Mouse (Mus musculus): ENCODE measurements around the gene Pip5kl1. TPM values are rescaled to one million over a fixed set of nuclear protein-coding genes. Genes with fewer than 3 reads are reported as not detected.
A peak's percentile ranks its signal among the peaks of the same experiment; 100 is the strongest.

Gene Pip5kl1
- polyA plus RNA-seq, 1 experiment from 2014 or later, result not detected

- no peak within 1 kb of the TSS for H3K4me2 ChIP-seq (ENCODE audit: low read depth, low read length)
- H3K36me3 ChIP-seq (ENCODE audit: control insufficient read depth, insufficient read depth), result no peaks in the 10 kb centered on the region
- H3K27ac ChIP-seq (ENCODE audit: low read length), result no peak within 1 kb of the TSS
- H3K4me1 ChIP-seq (ENCODE audit: control insufficient read depth, low read depth, low read length), result peaks cover 16% of the 10 kb centered on the region
- H3K9ac ChIP-seq (ENCODE audit: low read depth, low read length), result no peak within 1 kb of the TSS
- no peak for ATAC-seq (ENCODE audit: low read depth)
- 74% methylated on average over 3 of the region's 3 CpGs for WGBS (ENCODE audit: insufficient replicate concordance)
- no peaks in the 10 kb centered on the region for H3K27me3 ChIP-seq (ENCODE audit: control insufficient read depth, insufficient read depth, low read depth, low read length)
- no peaks in the 10 kb centered on the region for H3K9me3 ChIP-seq (replicated peaks; ENCODE audit: control insufficient read depth, low read length)
- H3K4me3 ChIP-seq (ENCODE audit: low read depth, low read length), result no peak within 1 kb of the TSS
Measured at GRCm38 (mm10) chr2:32599409-32599808, 24.8 kb downstream of the Pip5kl1 start, which contains the start of gene St6galnac6. TSS of gene St6galnac6 (plus strand) at chr2:32599709.

GRCm38 (mm10) chr2:32601417-32602065 lies 26.9 kb downstream of the Pip5kl1 start:
- Histone ChIP-seq H3K4me1 (ENCODE audit: control insufficient read depth, low read depth, low read length) (peaks cover 19% of the 10 kb centered on the region), H3K4me3 (ENCODE audit: low read depth, low read length) (no peak overlapping the region), H3K4me2 (ENCODE audit: low read depth, low read length) (no peak overlapping the region), H3K36me3 (ENCODE audit: control insufficient read depth, insufficient read depth) (no peaks in the 10 kb centered on the region), H3K9ac (ENCODE audit: low read depth, low read length) (peak overlapping the region; percentile 21; the same call in 1 of the 2 replicates), H3K27ac (ENCODE audit: low read length) (no peak overlapping the region), H3K27me3 (ENCODE audit: control insufficient read depth, insufficient read depth, low read depth, low read length) (no peaks in the 10 kb centered on the region), H3K9me3 (replicated peaks; ENCODE audit: control insufficient read depth, low read length) (no peaks in the 10 kb centered on the region)
- 31% methylated on average over 8 of the region's 8 CpGs for WGBS (ENCODE audit: insufficient replicate concordance)
- peak; percentile 78 for ATAC-seq (ENCODE audit: low read depth)

- WGBS (ENCODE audit: insufficient replicate concordance), result under 1% methylated on average over 11 of the region's 11 CpGs
- peaks cover 27% of the 10 kb centered on the region for H3K4me1 ChIP-seq (ENCODE audit: control insufficient read depth, low read depth, low read length)
Measured at GRCm38 (mm10) chr2:32602600-32603054, 28.0 kb downstream of the Pip5kl1 start.

GRCm38 (mm10) chr2:32604631-32605030 lies 30.0 kb downstream of the Pip5kl1 start:
- H3K9ac ChIP-seq (ENCODE audit: low read depth, low read length), result no peak overlapping the region
- H3K4me3 ChIP-seq (ENCODE audit: low read depth, low read length), result no peak overlapping the region
- 33% methylated on average over 10 of the region's 10 CpGs for WGBS (ENCODE audit: insufficient replicate concordance)
- no peak overlapping the region for H3K27ac ChIP-seq (ENCODE audit: low read length)
- H3K27me3 ChIP-seq (ENCODE audit: control insufficient read depth, insufficient read depth, low read depth, low read length), result no peaks in the 10 kb centered on the region
- peak overlapping the region; percentile 38 for H3K4me2 ChIP-seq (ENCODE audit: low read depth, low read length)
- H3K36me3 ChIP-seq (ENCODE audit: control insufficient read depth, insufficient read depth), result no peaks in the 10 kb centered on the region
- H3K9me3 ChIP-seq (replicated peaks; ENCODE audit: control insufficient read depth, low read length), result no peaks in the 10 kb centered on the region
- peaks cover 46% of the 10 kb centered on the region for H3K4me1 ChIP-seq (ENCODE audit: control insufficient read depth, low read depth, low read length)
- ATAC-seq (ENCODE audit: low read depth), result no peak

More at GRCm38 (mm10) chr2:32602600-32603054, 28.0 kb downstream of the Pip5kl1 start:
- 0 out of 2 replicates have a peak overlapping the region, but pooled peaks have one; percentile 42 for H3K9ac ChIP-seq (ENCODE audit: low read depth, low read length)
- no peaks in the 10 kb centered on the region for H3K9me3 ChIP-seq (replicated peaks; ENCODE audit: control insufficient read depth, low read length)
- no peaks in the 10 kb centered on the region for H3K36me3 ChIP-seq (ENCODE audit: control insufficient read depth, insufficient read depth)
- H3K27ac ChIP-seq (ENCODE audit: low read length), result no peak overlapping the region
- H3K4me2 ChIP-seq (ENCODE audit: low read depth, low read length), result peak overlapping the region; percentile 61
- 0 out of 2 replicates have a peak, but pooled peaks have one; percentile 25 for ATAC-seq (ENCODE audit: low read depth)
- H3K27me3 ChIP-seq (ENCODE audit: control insufficient read depth, insufficient read depth, low read depth, low read length), result no peaks in the 10 kb centered on the region
- peak overlapping the region; percentile 45 for H3K4me3 ChIP-seq (ENCODE audit: low read depth, low read length)

GRCm38 (mm10) chr2:32606161-32607142 lies 31.9 kb downstream of the Pip5kl1 start:
- Histone ChIP-seq H3K4me1 (ENCODE audit: control insufficient read depth, low read depth, low read length) (peaks cover 60% of the 10 kb centered on the region), H3K36me3 (ENCODE audit: control insufficient read depth, insufficient read depth) (no peaks in the 10 kb centered on the region), H3K4me2 (ENCODE audit: low read depth, low read length) (peak overlapping the region; percentile 97), H3K27me3 (ENCODE audit: control insufficient read depth, insufficient read depth, low read depth, low read length) (no peaks in the 10 kb centered on the region), H3K9ac (ENCODE audit: low read depth, low read length) (peak overlapping the region; percentile 76), H3K4me3 (ENCODE audit: low read depth, low read length) (peak overlapping the region; percentile 78), H3K9me3 (replicated peaks; ENCODE audit: control insufficient read depth, low read length) (no peaks in the 10 kb centered on the region), H3K27ac (ENCODE audit: low read length) (peak overlapping the region; percentile 73)
- ATAC-seq (ENCODE audit: low read depth), result peak; percentile 74
- 10% methylated on average over 54 of the region's 55 CpGs for WGBS (ENCODE audit: insufficient replicate concordance)

GRCm38 (mm10) chr2:32607262-32607947 lies 32.8 kb downstream of the Pip5kl1 start:
- Histone ChIP-seq H3K27ac (ENCODE audit: low read length) (peak overlapping the region; percentile 73), H3K9ac (ENCODE audit: low read depth, low read length) (peak overlapping the region; percentile 76), H3K4me3 (ENCODE audit: low read depth, low read length) (peak overlapping the region; percentile 78), H3K36me3 (ENCODE audit: control insufficient read depth, insufficient read depth) (no peaks in the 10 kb centered on the region), H3K4me1 (ENCODE audit: control insufficient read depth, low read depth, low read length) (peaks cover 53% of the 10 kb centered on the region), H3K9me3 (replicated peaks; ENCODE audit: control insufficient read depth, low read length) (no peaks in the 10 kb centered on the region), H3K4me2 (ENCODE audit: low read depth, low read length) (peak overlapping the region; percentile 97), H3K27me3 (ENCODE audit: control insufficient read depth, insufficient read depth, low read depth, low read length) (no peaks in the 10 kb centered on the region)
- WGBS (ENCODE audit: insufficient replicate concordance), result 0% methylated on average over 34 of the region's 34 CpGs
- peak; percentile 9; the same call in 1 of the 2 replicates for ATAC-seq (ENCODE audit: low read depth)

GRCm38 (mm10) chr2:32608141-32608777 lies 33.7 kb downstream of the Pip5kl1 start:
- H3K27ac ChIP-seq (ENCODE audit: low read length), result peak overlapping the region; percentile 85
- peaks cover 50% of the 10 kb centered on the region for H3K4me1 ChIP-seq (ENCODE audit: control insufficient read depth, low read depth, low read length)
- H3K4me3 ChIP-seq (ENCODE audit: low read depth, low read length), result peak overlapping the region; percentile 78
- WGBS (ENCODE audit: insufficient replicate concordance), result under 1% methylated on average over 25 of the region's 25 CpGs
- H3K36me3 ChIP-seq (ENCODE audit: control insufficient read depth, insufficient read depth), result no peaks in the 10 kb centered on the region
- ATAC-seq (ENCODE audit: low read depth), result peak; percentile 78
- H3K9me3 ChIP-seq (replicated peaks; ENCODE audit: control insufficient read depth, low read length), result no peaks in the 10 kb centered on the region
- H3K27me3 ChIP-seq (ENCODE audit: control insufficient read depth, insufficient read depth, low read depth, low read length), result no peaks in the 10 kb centered on the region
- H3K4me2 ChIP-seq (ENCODE audit: low read depth, low read length), result peak overlapping the region; percentile 97
- peak overlapping the region; percentile 76 for H3K9ac ChIP-seq (ENCODE audit: low read depth, low read length)

- peak; percentile 64 for ATAC-seq (ENCODE audit: low read depth)
- 42% methylated on average over 18 of the region's 18 CpGs for WGBS (ENCODE audit: insufficient replicate concordance)
Measured at GRCm38 (mm10) chr2:32608778-32609435, 34.3 kb downstream of the Pip5kl1 start.

More at GRCm38 (mm10) chr2:32608778-32609435, 34.3 kb downstream of the Pip5kl1 start:
- H3K4me1 ChIP-seq (ENCODE audit: control insufficient read depth, low read depth, low read length), result peaks cover 50% of the 10 kb centered on the region
- H3K36me3 ChIP-seq (ENCODE audit: control insufficient read depth, insufficient read depth), result no peaks in the 10 kb centered on the region
- peak overlapping the region; percentile 85 for H3K27ac ChIP-seq (ENCODE audit: low read length)
- H3K4me3 ChIP-seq (ENCODE audit: low read depth, low read length), result peak overlapping the region; percentile 78
- peak overlapping the region; percentile 76 for H3K9ac ChIP-seq (ENCODE audit: low read depth, low read length)
- no peaks in the 10 kb centered on the region for H3K9me3 ChIP-seq (replicated peaks; ENCODE audit: control insufficient read depth, low read length)
- peak overlapping the region; percentile 97 for H3K4me2 ChIP-seq (ENCODE audit: low read depth, low read length)
- H3K27me3 ChIP-seq (ENCODE audit: control insufficient read depth, insufficient read depth, low read depth, low read length), result no peaks in the 10 kb centered on the region

All from liver, embryonic 16.5 days (tissue).